Mouse (Mus musculus): Measurements from ENCODE around the gene Ube2l6. TPM values are rescaled to one million over a fixed set of nuclear protein-coding genes. Genes with fewer than 3 reads are reported as not detected.

Gene Ube2l6
- polyA plus RNA-seq (2011; ENCODE audit: insufficient read depth, insufficient read length, low replicate concordance, missing spikeins) = 140 and 409 TPM in 2 replicates

GRCm38 (mm10) chr2:84798493-84798921 is at the start of gene Ube2l6:
Gene Ube2l6, plus strand, starts transcription at chr2:84798828.
- Histone ChIP-seq H3K27ac (ENCODE audit: control insufficient read depth, insufficient read depth, low read depth, low read length, poor library complexity) (peak within 1 kb of the TSS; percentile 83), H3K4me1 (ENCODE audit: control insufficient read depth, insufficient read depth, low read length) (peaks cover 2% of the 10 kb centered on the region; the same call in 1 of the 2 replicates), H3K4me3 (replicated peaks; ENCODE audit: control insufficient read depth, low read depth, low read length) (peak within 1 kb of the TSS; percentile 90)
- WGBS = 1% methylated on average over 21 of the region's 21 CpGs
- TF ChIP-seq CTCF (IDR thresholded peaks at IDR 0.05; ENCODE audit: control insufficient read depth, insufficient read depth, low read length) = no peak
- TF ChIP-seq POLR2A (IDR thresholded peaks at IDR 0.05; ENCODE audit: borderline replicate concordance, control insufficient read depth, low read depth, low read length) = peak; percentile 84; the same call in 1 of the 2 replicates

GRCm38 (mm10) chr2:84750115-84750514 is 48.5 kb upstream of the Ube2l6 start:
- 62% methylated on average over 6 of the region's 6 CpGs for WGBS
- no peak overlapping the region for H3K4me3 ChIP-seq (replicated peaks; ENCODE audit: control insufficient read depth, low read depth, low read length)
- no peaks in the 10 kb centered on the region for H3K4me1 ChIP-seq (ENCODE audit: control insufficient read depth, insufficient read depth, low read length)
- no peak overlapping the region for H3K27ac ChIP-seq (ENCODE audit: control insufficient read depth, insufficient read depth, low read depth, low read length, poor library complexity)
- TF ChIP-seq CTCF (IDR thresholded peaks at IDR 0.05; ENCODE audit: control insufficient read depth, insufficient read depth, low read length) (no peak), POLR2A (IDR thresholded peaks at IDR 0.05; ENCODE audit: borderline replicate concordance, control insufficient read depth, low read depth, low read length) (no peak)

DNA sequence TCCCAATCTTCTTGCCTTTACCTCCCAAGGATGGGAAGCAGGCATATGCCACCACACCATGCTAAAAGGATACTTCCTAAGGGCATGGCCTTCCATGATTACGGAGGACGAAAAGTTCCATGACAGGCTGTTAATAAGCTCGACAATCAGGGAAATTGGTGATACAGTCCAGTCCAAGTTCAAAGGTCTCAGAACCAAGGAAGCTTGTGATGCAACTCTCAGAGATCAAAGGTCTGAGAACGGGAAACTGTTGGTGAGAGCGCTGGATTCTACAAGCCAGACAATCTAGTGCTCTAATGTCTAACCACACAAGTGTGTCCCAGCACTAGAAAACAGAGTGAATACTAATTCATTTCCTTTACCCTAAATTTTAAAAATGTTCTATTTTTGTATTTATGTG is 42.4 kb upstream of the Ube2l6 start:
- Histone ChIP-seq H3K4me1 (ENCODE audit: control insufficient read depth, insufficient read depth, low read length) (no peaks in the 10 kb centered on the region), H3K27ac (ENCODE audit: control insufficient read depth, insufficient read depth, low read depth, low read length, poor library complexity) (no peak overlapping the region), H3K4me3 (replicated peaks; ENCODE audit: control insufficient read depth, low read depth, low read length) (no peak overlapping the region)
- WGBS = 80% methylated on average over 5 of the region's 5 CpGs
- TF ChIP-seq CTCF (IDR thresholded peaks at IDR 0.05; ENCODE audit: control insufficient read depth, insufficient read depth, low read length) = no peak
- TF ChIP-seq POLR2A (IDR thresholded peaks at IDR 0.05; ENCODE audit: borderline replicate concordance, control insufficient read depth, low read depth, low read length) = no peak

GRCm38 (mm10) chr2:84757026-84757682 is 41.5 kb upstream of the Ube2l6 start:
- no peaks in the 10 kb centered on the region for H3K4me1 ChIP-seq (ENCODE audit: control insufficient read depth, insufficient read depth, low read length)
- no peak overlapping the region for H3K27ac ChIP-seq (ENCODE audit: control insufficient read depth, insufficient read depth, low read depth, low read length, poor library complexity)
- 56% methylated on average over 7 of the region's 7 CpGs for WGBS
- no peak overlapping the region for H3K4me3 ChIP-seq (replicated peaks; ENCODE audit: control insufficient read depth, low read depth, low read length)
- TF ChIP-seq POLR2A (IDR thresholded peaks at IDR 0.05; ENCODE audit: borderline replicate concordance, control insufficient read depth, low read depth, low read length) (no peak), CTCF (IDR thresholded peaks at IDR 0.05; ENCODE audit: control insufficient read depth, insufficient read depth, low read length) (no peak)

- 2% methylated on average over 2 of the region's 2 CpGs for WGBS
- Histone ChIP-seq H3K4me1 (ENCODE audit: control insufficient read depth, insufficient read depth, low read length) (no peaks in the 10 kb centered on the region), H3K4me3 (replicated peaks; ENCODE audit: control insufficient read depth, low read depth, low read length) (no peak overlapping the region), H3K27ac (ENCODE audit: control insufficient read depth, insufficient read depth, low read depth, low read length, poor library complexity) (no peak overlapping the region)
- TF ChIP-seq CTCF (IDR thresholded peaks at IDR 0.05; ENCODE audit: control insufficient read depth, insufficient read depth, low read length) = no peak
- no peak for TF ChIP-seq POLR2A (IDR thresholded peaks at IDR 0.05; ENCODE audit: borderline replicate concordance, control insufficient read depth, low read depth, low read length)
These were observed 40.0 kb upstream of the Ube2l6 start for GRCm38 (mm10) chr2:84758542-84759127.

- no peak overlapping the region for H3K27ac ChIP-seq (ENCODE audit: control insufficient read depth, insufficient read depth, low read depth, low read length, poor library complexity)
- H3K4me3 ChIP-seq (replicated peaks; ENCODE audit: control insufficient read depth, low read depth, low read length) = no peak overlapping the region
- no peak for TF ChIP-seq POLR2A (IDR thresholded peaks at IDR 0.05; ENCODE audit: borderline replicate concordance, control insufficient read depth, low read depth, low read length)
- no peak for TF ChIP-seq CTCF (IDR thresholded peaks at IDR 0.05; ENCODE audit: control insufficient read depth, insufficient read depth, low read length)
- 67% methylated on average over 8 of the region's 8 CpGs for WGBS
- H3K4me1 ChIP-seq (ENCODE audit: control insufficient read depth, insufficient read depth, low read length) = no peaks in the 10 kb centered on the region
These were observed 37.9 kb upstream of the Ube2l6 start for GRCm38 (mm10) chr2:84760777-84761176.

DNA sequence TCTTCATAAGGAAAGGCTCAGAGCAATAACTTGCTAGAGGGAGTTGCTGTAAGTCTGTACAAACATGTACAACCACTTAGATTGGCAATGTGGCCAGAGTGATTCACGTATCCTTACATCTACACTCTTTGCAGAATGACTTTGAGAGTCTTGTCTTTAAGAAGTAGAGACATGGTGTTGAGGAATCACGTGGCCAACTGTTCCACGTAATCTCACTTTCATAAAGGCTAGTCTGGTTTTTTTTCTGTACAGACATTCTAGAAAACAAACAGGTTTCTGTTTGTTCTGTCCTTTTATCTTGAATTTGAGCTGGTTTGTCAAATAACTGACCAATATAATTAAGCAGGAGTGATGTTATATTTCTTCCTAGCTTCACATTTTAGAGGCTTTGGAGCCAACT is 37.3 kb upstream of the Ube2l6 start:
- no peaks in the 10 kb centered on the region for H3K4me1 ChIP-seq (ENCODE audit: control insufficient read depth, insufficient read depth, low read length)
- 78% methylated on average over 3 of the region's 3 CpGs for WGBS
- TF ChIP-seq CTCF (IDR thresholded peaks at IDR 0.05; ENCODE audit: control insufficient read depth, insufficient read depth, low read length) (no peak), POLR2A (IDR thresholded peaks at IDR 0.05; ENCODE audit: borderline replicate concordance, control insufficient read depth, low read depth, low read length) (no peak)
- no peak overlapping the region for H3K27ac ChIP-seq (ENCODE audit: control insufficient read depth, insufficient read depth, low read depth, low read length, poor library complexity)
- H3K4me3 ChIP-seq (replicated peaks; ENCODE audit: control insufficient read depth, low read depth, low read length) = no peak overlapping the region

DNA sequence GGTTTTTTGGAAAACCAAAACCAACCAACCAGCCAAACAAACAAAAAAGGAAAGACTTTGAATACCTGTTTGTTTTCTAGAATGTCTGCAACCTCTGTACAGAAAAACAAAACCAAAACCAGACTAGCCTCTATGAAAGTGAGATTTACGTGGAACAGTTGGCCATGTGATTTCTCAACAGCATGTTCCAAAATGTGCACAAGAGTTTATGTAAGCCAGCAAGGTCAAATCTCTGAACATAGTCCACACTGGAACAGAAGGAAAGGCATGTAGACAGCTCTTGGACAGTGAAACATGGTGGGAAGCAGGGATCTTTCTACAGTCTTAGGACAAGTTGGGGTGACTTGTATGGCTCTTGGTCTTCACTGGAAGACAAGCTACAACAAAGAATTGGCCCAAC is 36.8 kb upstream of the Ube2l6 start:
- 54% methylated on average over 1 of the region's 1 CpGs for WGBS
- Histone ChIP-seq H3K4me1 (ENCODE audit: control insufficient read depth, insufficient read depth, low read length) (no peaks in the 10 kb centered on the region), H3K4me3 (replicated peaks; ENCODE audit: control insufficient read depth, low read depth, low read length) (no peak overlapping the region), H3K27ac (ENCODE audit: control insufficient read depth, insufficient read depth, low read depth, low read length, poor library complexity) (no peak overlapping the region)
- TF ChIP-seq POLR2A (IDR thresholded peaks at IDR 0.05; ENCODE audit: borderline replicate concordance, control insufficient read depth, low read depth, low read length) = no peak
